Mouse (Mus musculus): ENCODE data around the gene Tcf15.

Gene Tcf15

GRCm38 (mm10) chr2:152143279-152144157 is at the start of gene Tcf15:
Gene Tcf15, plus strand, starts transcription at chr2:152143561.
- no peak for DNase-seq

GRCm38 (mm10) chr2:152094856-152095545 is 48.4 kb upstream of the Tcf15 start:
- no peak for DNase-seq

- DNase-seq: no peak
These were observed 46.4 kb upstream of the Tcf15 start for GRCm38 (mm10) chr2:152096922-152097321.

GRCm38 (mm10) chr2:152097916-152098315 is 45.4 kb upstream of the Tcf15 start:
- DNase-seq: no peak

- no peak for DNase-seq
These were observed 43.8 kb upstream of the Tcf15 start for GRCm38 (mm10) chr2:152099538-152099937.

- no peak for DNase-seq
These were observed 41.6 kb upstream of the Tcf15 start for GRCm38 (mm10) chr2:152101761-152102160.

- DNase-seq: peak; percentile 32
These were observed 41.0 kb upstream of the Tcf15 start for GRCm38 (mm10) chr2:152102369-152102768.

GRCm38 (mm10) chr2:152104711-152105317 is 38.5 kb upstream of the Tcf15 start:
- peak; percentile 48 for DNase-seq

- peak; percentile 96 for DNase-seq
These were observed 37.8 kb upstream of the Tcf15 start, which contains the start of gene Srxn1 for GRCm38 (mm10) chr2:152105318-152106224. Gene Srxn1, plus strand, starts transcription at chr2:152105516.

- DNase-seq: no peak
These were observed 37.2 kb upstream of the Tcf15 start for GRCm38 (mm10) chr2:152106225-152106595.

- peak; percentile 46 for DNase-seq
These were observed 36.8 kb upstream of the Tcf15 start for GRCm38 (mm10) chr2:152106597-152106996.

GRCm38 (mm10) chr2:152108702-152109101 is 34.7 kb upstream of the Tcf15 start:
- DNase-seq: peak; percentile 41

- DNase-seq: no peak
These were observed 34.0 kb upstream of the Tcf15 start for GRCm38 (mm10) chr2:152109386-152109785.

- DNase-seq: peak; percentile 12
These were observed 32.0 kb upstream of the Tcf15 start for GRCm38 (mm10) chr2:152111311-152111710.

- DNase-seq: peak; percentile 86
These were observed 31.4 kb upstream of the Tcf15 start for GRCm38 (mm10) chr2:152111920-152112319.

GRCm38 (mm10) chr2:152112490-152112889 is 30.9 kb upstream of the Tcf15 start:
- no peak for DNase-seq

- peak; percentile 36 for DNase-seq
These were observed 30.4 kb upstream of the Tcf15 start for GRCm38 (mm10) chr2:152112970-152113369.

GRCm38 (mm10) chr2:152114057-152114975 is 29.0 kb upstream of the Tcf15 start:
- peak; percentile 22 for DNase-seq

- DNase-seq: no peak
These were observed 25.7 kb upstream of the Tcf15 start for GRCm38 (mm10) chr2:152117694-152118093.

GRCm38 (mm10) chr2:152119228-152119865 is 24.0 kb upstream of the Tcf15 start:
- DNase-seq: no peak

GRCm38 (mm10) chr2:152122896-152123295 is 20.5 kb upstream of the Tcf15 start:
- DNase-seq: no peak
